Mouse (Mus musculus): Measurements from ENCODE around the gene Ociad2. TPM values are rescaled to one million over a fixed set of nuclear protein-coding genes. Genes with fewer than 3 reads are reported as not detected.

Ociad2 gene
- total RNA-seq, 1 experiment from 2014 or later, result 0.23 TPM

- ATAC-seq (ENCODE audit: extremely low read depth, insufficient number of reproducible peaks, low FRiP score, poor library complexity, severe bottlenecking), result no peak
Observed at GRCm38 (mm10) chr5:73313591-73313990, 27.2 kb downstream of the Ociad2 start.

- ATAC-seq (ENCODE audit: extremely low read depth, insufficient number of reproducible peaks, low FRiP score, poor library complexity, severe bottlenecking), result no peak
Observed at GRCm38 (mm10) chr5:73311458-73311857, 29.4 kb downstream of the Ociad2 start.

GRCm38 (mm10) chr5:73310401-73310800 is 30.4 kb downstream of the Ociad2 start:
- no peak for ATAC-seq (ENCODE audit: extremely low read depth, insufficient number of reproducible peaks, low FRiP score, poor library complexity, severe bottlenecking)

DNA sequence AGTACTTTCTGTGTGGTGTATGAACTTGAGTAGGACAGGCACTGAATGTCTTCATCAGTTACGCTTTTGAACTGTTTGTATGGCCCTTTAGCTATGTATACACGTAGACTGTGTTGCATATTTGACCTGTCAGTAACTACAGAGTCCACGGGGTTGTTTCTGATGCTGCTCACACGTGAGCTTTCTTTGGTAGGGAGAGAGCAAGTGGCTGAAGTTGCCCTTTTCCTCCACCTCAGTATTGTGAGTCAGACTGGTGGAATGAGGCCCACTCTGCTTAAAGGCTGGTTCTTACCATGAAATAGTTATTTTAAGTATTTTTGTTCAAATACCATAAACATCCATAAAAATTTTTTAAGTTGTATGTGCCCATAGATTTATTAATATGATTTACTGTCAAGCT is 31.3 kb downstream of the Ociad2 start:
- no peak for ATAC-seq (ENCODE audit: extremely low read depth, insufficient number of reproducible peaks, low FRiP score, poor library complexity, severe bottlenecking)

DNA sequence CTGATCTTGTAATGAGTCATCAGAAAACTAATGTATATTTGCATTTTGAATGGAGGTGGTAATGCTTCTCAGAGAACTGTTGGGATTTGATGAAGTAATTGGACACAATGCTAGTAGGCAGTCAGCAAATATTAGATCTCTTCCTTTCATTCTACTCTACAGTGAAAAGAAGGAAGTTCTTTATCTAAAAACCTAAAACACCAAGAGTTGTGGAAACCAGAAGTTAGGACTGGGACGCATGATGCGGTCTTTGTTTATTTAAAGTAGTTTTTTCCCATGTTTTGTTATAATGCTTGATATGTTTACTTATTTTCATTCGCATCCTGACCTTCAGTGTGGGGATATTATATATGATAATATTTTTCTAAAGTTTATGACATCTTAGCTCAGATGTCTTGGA is 33.5 kb downstream of the Ociad2 start:
- ATAC-seq (ENCODE audit: extremely low read depth, insufficient number of reproducible peaks, low FRiP score, poor library complexity, severe bottlenecking), result no peak

GRCm38 (mm10) chr5:73306486-73306885 is 34.3 kb downstream of the Ociad2 start:
- no peak for ATAC-seq (ENCODE audit: extremely low read depth, insufficient number of reproducible peaks, low FRiP score, poor library complexity, severe bottlenecking)

GRCm38 (mm10) chr5:73304507-73304906 is 36.3 kb downstream of the Ociad2 start:
- no peak for ATAC-seq (ENCODE audit: extremely low read depth, insufficient number of reproducible peaks, low FRiP score, poor library complexity, severe bottlenecking)

- ATAC-seq (ENCODE audit: extremely low read depth, insufficient number of reproducible peaks, low FRiP score, poor library complexity, severe bottlenecking), result no peak
Observed at GRCm38 (mm10) chr5:73301601-73302307, 39.1 kb downstream of the Ociad2 start.

DNA sequence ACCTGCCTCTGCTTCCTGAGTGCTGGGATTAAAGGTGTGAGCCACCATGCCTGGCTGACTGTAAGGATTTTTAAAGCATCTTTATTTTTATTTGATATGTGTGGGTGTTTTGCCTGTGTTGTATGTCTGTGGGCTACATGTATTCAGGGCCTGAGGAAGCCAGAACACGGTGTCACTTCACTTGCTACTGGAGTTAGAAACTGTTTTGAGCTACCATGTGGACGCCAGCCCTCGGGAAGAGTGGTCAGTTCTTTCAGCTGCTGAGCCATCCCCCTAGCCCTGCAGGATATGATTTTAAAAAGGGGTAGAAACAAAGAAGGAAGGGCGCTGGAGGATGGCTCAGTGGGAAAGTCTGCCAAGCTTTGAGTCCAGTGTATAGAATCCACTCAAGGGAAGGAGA is 44.9 kb downstream of the Ociad2 start:
- ATAC-seq (ENCODE audit: extremely low read depth, insufficient number of reproducible peaks, low FRiP score, poor library complexity, severe bottlenecking), result no peak

GRCm38 (mm10) chr5:73295016-73295415 is 45.8 kb downstream of the Ociad2 start:
- no peak for ATAC-seq (ENCODE audit: extremely low read depth, insufficient number of reproducible peaks, low FRiP score, poor library complexity, severe bottlenecking)

- no peak for ATAC-seq (ENCODE audit: extremely low read depth, insufficient number of reproducible peaks, low FRiP score, poor library complexity, severe bottlenecking)
Observed at GRCm38 (mm10) chr5:73293458-73293827, 47.4 kb downstream of the Ociad2 start.

DNA sequence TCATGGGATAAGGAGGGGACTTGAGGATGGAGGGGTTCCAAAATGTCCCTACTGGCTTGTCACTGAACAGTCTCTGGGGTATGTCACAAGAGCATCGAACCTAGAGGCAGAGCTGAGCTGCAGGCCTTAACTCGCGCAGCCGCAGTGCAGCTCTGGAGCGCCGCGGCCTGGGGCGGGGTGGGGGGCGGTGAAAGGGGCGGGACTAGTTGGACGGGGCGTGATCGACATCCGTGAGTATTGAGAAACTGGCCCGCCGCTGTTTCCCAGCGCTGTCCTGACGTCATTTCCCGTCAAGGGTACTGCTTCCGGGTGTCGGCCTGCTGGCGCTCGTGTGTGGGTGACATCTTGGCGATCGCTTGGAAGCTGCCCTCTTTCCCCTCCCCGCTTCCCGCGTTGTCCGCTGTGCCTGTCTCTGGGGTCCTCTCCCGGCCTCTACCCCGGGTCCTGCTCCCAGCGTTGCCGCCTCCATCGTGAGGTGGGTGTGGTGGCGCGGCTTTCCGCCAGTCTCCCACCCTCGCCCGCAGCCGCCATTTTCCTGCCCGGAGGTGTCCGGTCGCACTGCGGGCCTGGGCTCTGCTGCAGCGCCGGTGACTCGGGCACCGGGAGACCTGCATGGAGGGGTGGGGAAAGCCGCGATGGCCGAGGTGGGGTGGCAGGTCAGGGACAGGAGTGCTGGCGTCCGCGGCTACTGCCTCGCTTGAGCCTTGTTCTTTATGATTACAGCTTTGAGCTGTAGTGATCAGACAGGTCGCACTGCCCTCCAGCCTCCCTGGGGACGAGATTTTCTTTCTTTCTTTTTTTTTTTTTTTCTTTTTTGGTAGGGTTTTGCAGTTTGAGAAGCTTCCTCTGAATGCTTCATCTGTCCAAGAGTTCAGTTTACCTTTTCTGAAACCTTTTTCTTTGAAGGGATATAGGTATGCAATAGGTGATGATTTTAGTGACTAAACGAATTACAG is 48.0 kb downstream of the Ociad2 start, which contains the start of gene Ociad1:
Gene Ociad1, plus strand, starts transcription at position 283 of the 956 bp plus-strand sequence.
- peak; percentile 99 for ATAC-seq (ENCODE audit: extremely low read depth, insufficient number of reproducible peaks, low FRiP score, poor library complexity, severe bottlenecking)

DNA sequence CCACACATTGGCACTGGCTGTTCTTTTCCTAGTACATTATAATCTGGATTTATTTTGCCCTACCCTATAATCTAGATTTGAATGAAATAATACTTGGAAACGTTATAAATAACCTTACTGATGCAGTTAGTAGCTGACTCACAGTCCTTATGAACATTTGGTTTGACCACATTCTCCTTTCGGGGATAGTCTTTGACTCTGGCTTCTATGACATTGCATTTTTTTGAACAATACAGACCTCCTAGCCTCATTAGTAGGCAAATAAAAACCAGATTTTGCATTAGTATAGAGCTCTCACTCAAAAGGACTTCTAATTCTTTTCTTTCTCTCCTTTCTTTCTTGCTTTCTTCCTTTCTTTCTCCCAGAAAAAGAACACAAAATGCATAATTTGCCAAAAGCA is 50.9 kb downstream of the Ociad2 start:
- no peak for ATAC-seq (ENCODE audit: extremely low read depth, insufficient number of reproducible peaks, low FRiP score, poor library complexity, severe bottlenecking)

- ATAC-seq (ENCODE audit: extremely low read depth, insufficient number of reproducible peaks, low FRiP score, poor library complexity, severe bottlenecking), result 0 out of 2 replicates have a peak, but pooled peaks have one; percentile 9
Observed at GRCm38 (mm10) chr5:73286603-73287002, 54.2 kb downstream of the Ociad2 start.

DNA sequence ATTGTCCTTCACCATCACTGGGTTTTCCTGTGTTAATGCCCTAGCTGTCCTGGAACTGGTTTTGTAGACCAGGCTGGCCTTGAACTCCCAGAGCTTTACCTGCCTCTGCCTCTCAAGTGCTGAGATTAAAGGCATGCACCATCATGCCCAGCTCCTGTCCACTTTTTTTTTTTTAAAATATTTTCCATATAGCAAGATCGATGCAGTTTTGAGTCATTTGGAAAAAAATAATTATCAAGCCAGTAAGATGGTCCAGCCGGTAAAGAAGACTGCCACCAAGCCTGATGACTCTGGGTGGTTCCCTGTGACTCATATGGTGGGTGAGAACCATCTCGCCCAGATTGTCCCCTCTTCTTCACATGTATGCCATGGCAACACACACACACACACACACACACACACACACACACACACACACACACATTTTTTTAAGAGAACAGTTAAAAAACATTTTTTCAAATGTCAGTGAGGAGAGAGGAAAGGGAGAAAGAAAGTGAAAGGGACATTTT is 55.3 kb downstream of the Ociad2 start:
- no peak for ATAC-seq (ENCODE audit: extremely low read depth, insufficient number of reproducible peaks, low FRiP score, poor library complexity, severe bottlenecking)

- no peak for ATAC-seq (ENCODE audit: extremely low read depth, insufficient number of reproducible peaks, low FRiP score, poor library complexity, severe bottlenecking)
Observed at GRCm38 (mm10) chr5:73284046-73284445, 56.8 kb downstream of the Ociad2 start.

GRCm38 (mm10) chr5:73280567-73280850 is 60.3 kb downstream of the Ociad2 start:
- no peak for ATAC-seq (ENCODE audit: extremely low read depth, insufficient number of reproducible peaks, low FRiP score, poor library complexity, severe bottlenecking)

DNA sequence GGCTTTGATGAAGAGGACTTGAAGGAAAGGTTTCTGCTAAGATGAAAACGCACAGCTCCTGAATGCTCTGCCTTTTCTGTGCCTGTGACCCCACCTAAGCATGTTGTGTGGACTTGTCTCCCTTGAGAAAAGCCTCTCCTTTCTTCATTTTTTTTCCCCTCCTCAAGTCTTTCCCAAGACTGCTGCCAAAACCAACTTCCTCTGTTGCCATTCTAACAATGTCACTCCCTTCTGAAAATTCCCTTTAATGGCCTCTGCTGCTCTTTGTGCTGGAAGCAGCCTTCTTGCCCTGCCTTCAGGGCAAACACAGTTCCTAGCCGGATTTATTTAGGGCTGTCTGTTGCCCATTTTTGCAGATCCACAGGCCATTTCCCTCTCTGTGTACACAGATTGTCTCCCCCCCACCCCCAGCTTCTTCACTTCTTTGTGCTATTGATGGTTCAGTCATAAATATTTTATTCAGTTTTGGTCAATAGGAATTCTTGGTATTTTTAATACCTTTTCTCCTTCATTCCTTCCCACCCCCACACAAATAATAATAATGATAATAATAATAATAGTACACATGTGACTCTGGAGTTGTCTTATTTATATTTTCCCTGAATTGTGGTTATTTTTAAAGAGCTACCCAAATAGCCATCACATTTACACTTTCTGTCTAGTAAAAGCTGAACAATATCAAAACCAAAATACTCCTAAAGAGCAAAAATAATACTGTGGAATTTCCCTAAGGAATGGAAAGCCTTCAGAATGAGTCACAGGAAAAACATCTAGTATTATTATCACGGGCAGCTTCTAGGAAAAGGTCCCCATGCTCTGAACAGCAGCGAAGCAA is 60.9 kb downstream of the Ociad2 start:
- ATAC-seq (ENCODE audit: extremely low read depth, insufficient number of reproducible peaks, low FRiP score, poor library complexity, severe bottlenecking), result no peak

GRCm38 (mm10) chr5:73279190-73279589 is 61.6 kb downstream of the Ociad2 start:
- no peak for ATAC-seq (ENCODE audit: extremely low read depth, insufficient number of reproducible peaks, low FRiP score, poor library complexity, severe bottlenecking)
